Mouse (Mus musculus): Measurements from ENCODE around the gene Dgkh. TPM values are rescaled to one million over a fixed set of nuclear protein-coding genes. Genes with fewer than 3 reads are reported as not detected.

Dgkh gene
- polyA plus RNA-seq, 1 experiment from 2014 or later, result 1.7 TPM

GRCm38 (mm10) chr14:78712565-78713148 lies 19.9 kb downstream of the Dgkh start:
- Histone ChIP-seq H3K9me3 (no peaks in the 10 kb centered on the region), H3K9ac (no peak overlapping the region), H3K4me3 (no peak overlapping the region), H3K4me1 (peaks cover 5% of the 10 kb centered on the region; the same call in 1 of the 2 replicates), H3K36me3 (no peaks in the 10 kb centered on the region), H3K4me2 (no peak overlapping the region), H3K27me3 (no peaks in the 10 kb centered on the region), H3K27ac (no peak overlapping the region)
- no peak for ATAC-seq (ENCODE audit: insufficient number of reproducible peaks, insufficient read depth, low FRiP score, low TSS enrichment, low read depth)
- 59% methylated on average over 20 of the region's 20 CpGs for WGBS

DNA sequence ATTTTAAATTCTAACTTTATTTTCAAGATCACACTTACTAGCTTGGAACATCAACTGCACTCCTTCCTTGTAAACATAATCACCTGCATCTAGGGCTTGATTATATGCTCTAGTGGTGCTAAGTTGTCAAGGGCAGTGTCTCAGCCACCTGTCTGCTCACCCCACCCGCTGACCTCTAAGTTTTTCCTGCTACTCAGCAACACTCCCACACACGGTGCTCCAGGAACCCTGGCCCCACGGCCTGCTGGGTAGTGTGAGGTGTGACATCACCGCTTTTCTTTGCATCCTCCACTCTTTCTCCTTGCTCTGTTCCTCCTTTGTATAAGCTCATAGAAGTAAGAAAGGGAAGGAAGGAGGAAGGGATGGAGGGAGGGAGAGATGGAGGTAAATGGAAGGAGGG lies 21.9 kb downstream of the Dgkh start:
- 71% methylated on average over 4 of the region's 4 CpGs for WGBS
- H3K36me3 ChIP-seq, result no peaks in the 10 kb centered on the region
- no peak overlapping the region for H3K27ac ChIP-seq
- H3K4me2 ChIP-seq, result no peak overlapping the region
- H3K4me1 ChIP-seq, result peaks cover 5% of the 10 kb centered on the region; the same call in 1 of the 2 replicates
- no peak for ATAC-seq (ENCODE audit: insufficient number of reproducible peaks, insufficient read depth, low FRiP score, low TSS enrichment, low read depth)
- H3K4me3 ChIP-seq, result no peak overlapping the region
- no peak overlapping the region for H3K9ac ChIP-seq
- no peaks in the 10 kb centered on the region for H3K9me3 ChIP-seq
- H3K27me3 ChIP-seq, result no peaks in the 10 kb centered on the region

- no peak for ATAC-seq (ENCODE audit: insufficient number of reproducible peaks, insufficient read depth, low FRiP score, low TSS enrichment, low read depth)
- Histone ChIP-seq H3K4me1 (0 out of 2 replicates have a peak, but pooled peaks cover under 1% of the 10 kb centered on the region), H3K27ac (no peak overlapping the region), H3K9ac (no peak overlapping the region), H3K9me3 (no peaks in the 10 kb centered on the region), H3K4me3 (no peak overlapping the region), H3K27me3 (no peaks in the 10 kb centered on the region), H3K4me2 (no peak overlapping the region), H3K36me3 (no peaks in the 10 kb centered on the region)
- WGBS, result 75% methylated on average over 3 of the region's 3 CpGs
Measured at GRCm38 (mm10) chr14:78705616-78706015, 27.0 kb downstream of the Dgkh start.

DNA sequence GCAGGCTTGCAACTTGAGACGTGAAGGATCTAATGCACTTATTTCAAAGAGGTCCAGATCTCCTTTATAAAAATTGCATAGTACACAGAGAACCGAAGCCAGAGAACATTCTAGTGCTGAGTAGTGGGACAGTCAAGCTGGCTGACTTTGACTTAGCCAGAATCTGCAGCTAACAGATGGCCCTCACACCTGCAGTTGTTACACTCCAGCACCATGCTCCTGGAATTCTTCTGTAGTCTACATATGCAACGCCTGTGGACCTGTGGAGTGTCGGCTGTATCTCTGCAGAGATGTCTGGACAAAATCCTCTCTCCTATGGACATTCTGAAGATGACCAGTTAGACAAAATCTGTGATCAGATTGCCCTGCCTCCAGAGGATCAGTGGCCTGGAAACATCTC lies 28.6 kb downstream of the Dgkh start:
- Histone ChIP-seq H3K36me3 (no peaks in the 10 kb centered on the region), H3K4me1 (0 out of 2 replicates have a peak, but pooled peaks cover 13% of the 10 kb centered on the region), H3K4me3 (no peak overlapping the region), H3K4me2 (no peak overlapping the region), H3K27me3 (no peaks in the 10 kb centered on the region), H3K27ac (no peak overlapping the region), H3K9me3 (no peaks in the 10 kb centered on the region), H3K9ac (no peak overlapping the region)
- ATAC-seq (ENCODE audit: insufficient number of reproducible peaks, insufficient read depth, low FRiP score, low TSS enrichment, low read depth), result no peak
- WGBS, result 88% methylated on average over 4 of the region's 4 CpGs

GRCm38 (mm10) chr14:78703361-78703760 lies 29.2 kb downstream of the Dgkh start:
- Histone ChIP-seq H3K27ac (no peak overlapping the region), H3K4me1 (0 out of 2 replicates have a peak, but pooled peaks cover 13% of the 10 kb centered on the region), H3K27me3 (no peaks in the 10 kb centered on the region), H3K9me3 (no peaks in the 10 kb centered on the region), H3K4me3 (no peak overlapping the region), H3K9ac (no peak overlapping the region), H3K4me2 (no peak overlapping the region), H3K36me3 (no peaks in the 10 kb centered on the region)
- no peak for ATAC-seq (ENCODE audit: insufficient number of reproducible peaks, insufficient read depth, low FRiP score, low TSS enrichment, low read depth)
- 77% methylated on average over 6 of the region's 6 CpGs for WGBS

DNA sequence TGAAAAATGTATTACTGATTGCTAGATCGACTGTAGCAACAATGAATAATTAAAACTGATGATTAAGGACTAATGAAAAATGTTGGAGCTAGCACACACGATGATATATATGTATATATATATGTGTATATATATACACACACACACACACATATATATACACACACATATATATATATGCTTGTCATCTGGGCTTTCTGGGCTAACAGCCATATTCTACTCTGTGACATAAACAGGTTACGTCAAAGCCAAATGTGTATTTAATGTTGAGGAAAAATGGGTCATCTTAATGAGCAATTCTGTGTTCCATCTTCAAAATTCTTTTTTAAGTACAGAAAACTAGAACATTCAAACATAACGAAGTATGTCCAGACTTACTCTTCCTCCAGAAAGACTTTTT lies 30.5 kb downstream of the Dgkh start:
- H3K27ac ChIP-seq, result no peak overlapping the region
- H3K36me3 ChIP-seq, result no peaks in the 10 kb centered on the region
- no peak overlapping the region for H3K4me3 ChIP-seq
- H3K4me2 ChIP-seq, result no peak overlapping the region
- 83% methylated on average over 4 of the region's 4 CpGs for WGBS
- no peak for ATAC-seq (ENCODE audit: insufficient number of reproducible peaks, insufficient read depth, low FRiP score, low TSS enrichment, low read depth)
- no peaks in the 10 kb centered on the region for H3K9me3 ChIP-seq
- 0 out of 2 replicates have a peak, but pooled peaks cover 13% of the 10 kb centered on the region for H3K4me1 ChIP-seq
- H3K9ac ChIP-seq, result no peak overlapping the region
- H3K27me3 ChIP-seq, result no peaks in the 10 kb centered on the region

- Histone ChIP-seq H3K27ac (no peak overlapping the region), H3K36me3 (no peaks in the 10 kb centered on the region), H3K9me3 (no peaks in the 10 kb centered on the region), H3K4me3 (no peak overlapping the region), H3K4me2 (no peak overlapping the region), H3K4me1 (0 out of 2 replicates have a peak, but pooled peaks cover 13% of the 10 kb centered on the region), H3K27me3 (no peaks in the 10 kb centered on the region), H3K9ac (no peak overlapping the region)
- ATAC-seq (ENCODE audit: insufficient number of reproducible peaks, insufficient read depth, low FRiP score, low TSS enrichment, low read depth), result no peak
- WGBS, result 66% methylated on average over 8 of the region's 8 CpGs
Measured at GRCm38 (mm10) chr14:78701501-78701900, 31.1 kb downstream of the Dgkh start.

DNA sequence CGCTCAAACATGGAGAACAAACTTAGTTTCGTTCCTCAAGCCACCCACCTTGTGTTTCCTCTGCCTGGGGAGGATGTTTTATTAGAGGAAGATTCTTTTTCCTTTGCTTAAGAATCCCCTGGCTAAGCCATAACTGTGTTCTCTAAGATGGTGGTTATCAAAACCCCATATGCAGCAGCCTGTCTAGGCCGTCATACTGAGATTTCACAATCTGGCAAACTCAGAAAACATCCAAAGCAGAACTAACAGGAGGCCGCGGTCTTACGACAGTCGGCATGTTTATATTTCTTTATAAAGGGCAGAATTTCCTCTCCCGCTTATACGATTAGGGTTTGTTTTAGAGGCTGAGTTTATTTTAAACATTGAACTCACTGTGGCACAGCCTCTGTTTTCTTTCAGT lies 31.5 kb downstream of the Dgkh start:
- Histone ChIP-seq H3K27ac (no peak overlapping the region), H3K9me3 (no peaks in the 10 kb centered on the region), H3K27me3 (no peaks in the 10 kb centered on the region), H3K4me2 (no peak overlapping the region), H3K4me3 (no peak overlapping the region), H3K9ac (no peak overlapping the region), H3K36me3 (no peaks in the 10 kb centered on the region), H3K4me1 (0 out of 2 replicates have a peak, but pooled peaks cover 13% of the 10 kb centered on the region)
- no peak for ATAC-seq (ENCODE audit: insufficient number of reproducible peaks, insufficient read depth, low FRiP score, low TSS enrichment, low read depth)
- 61% methylated on average over 9 of the region's 9 CpGs for WGBS

DNA sequence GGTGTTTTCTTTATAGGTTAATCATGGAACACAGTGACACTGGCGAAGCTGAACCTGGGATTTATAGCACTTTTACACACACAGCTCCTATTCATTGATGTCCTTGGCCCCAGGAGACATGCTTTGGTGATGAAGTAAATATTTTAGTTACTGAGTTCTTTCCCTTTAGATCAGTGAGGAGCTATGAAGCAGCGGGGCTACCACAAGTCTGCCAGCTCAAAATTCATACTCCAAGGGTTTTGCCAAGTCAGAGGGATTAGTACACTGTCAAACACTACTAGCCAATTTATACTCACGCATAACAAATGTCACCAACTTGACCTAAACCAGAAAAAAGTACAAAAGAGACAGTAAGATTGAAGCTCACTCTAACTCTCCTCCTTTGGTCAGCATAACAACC lies 32.9 kb downstream of the Dgkh start:
- no peaks in the 10 kb centered on the region for H3K36me3 ChIP-seq
- no peak for ATAC-seq (ENCODE audit: insufficient number of reproducible peaks, insufficient read depth, low FRiP score, low TSS enrichment, low read depth)
- no peak overlapping the region for H3K9ac ChIP-seq
- H3K4me2 ChIP-seq, result no peak overlapping the region
- H3K9me3 ChIP-seq, result no peaks in the 10 kb centered on the region
- H3K27me3 ChIP-seq, result no peaks in the 10 kb centered on the region
- H3K27ac ChIP-seq, result no peak overlapping the region
- WGBS, result 84% methylated on average over 3 of the region's 3 CpGs
- no peak overlapping the region for H3K4me3 ChIP-seq
- 0 out of 2 replicates have a peak, but pooled peaks cover 13% of the 10 kb centered on the region for H3K4me1 ChIP-seq

DNA sequence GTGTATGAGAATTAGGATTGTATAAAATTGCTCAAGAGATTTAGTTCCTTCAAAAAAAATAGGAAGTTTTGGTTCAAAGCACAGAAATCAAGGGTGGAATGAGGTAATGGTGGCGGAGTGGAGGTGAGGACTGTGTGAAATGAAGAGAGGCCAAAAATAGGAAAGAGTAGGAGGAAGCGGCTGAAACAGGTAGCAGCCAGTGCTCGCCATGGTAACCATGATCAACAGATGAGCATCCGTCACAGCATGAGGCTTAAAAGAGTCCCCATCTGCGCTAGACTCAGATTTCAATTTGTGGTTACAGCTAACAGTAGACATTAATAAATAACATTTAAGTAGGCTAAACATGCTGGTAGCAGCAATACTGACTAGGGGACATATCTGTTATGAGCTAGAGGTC lies 33.4 kb downstream of the Dgkh start:
- 78% methylated on average over 5 of the region's 5 CpGs for WGBS
- no peak for ATAC-seq (ENCODE audit: insufficient number of reproducible peaks, insufficient read depth, low FRiP score, low TSS enrichment, low read depth)
- H3K27ac ChIP-seq, result no peak overlapping the region
- no peak overlapping the region for H3K4me2 ChIP-seq
- no peak overlapping the region for H3K9ac ChIP-seq
- H3K4me3 ChIP-seq, result no peak overlapping the region
- H3K36me3 ChIP-seq, result no peaks in the 10 kb centered on the region
- H3K27me3 ChIP-seq, result no peaks in the 10 kb centered on the region
- no peaks in the 10 kb centered on the region for H3K9me3 ChIP-seq
- 0 out of 2 replicates have a peak, but pooled peaks cover 13% of the 10 kb centered on the region for H3K4me1 ChIP-seq

DNA sequence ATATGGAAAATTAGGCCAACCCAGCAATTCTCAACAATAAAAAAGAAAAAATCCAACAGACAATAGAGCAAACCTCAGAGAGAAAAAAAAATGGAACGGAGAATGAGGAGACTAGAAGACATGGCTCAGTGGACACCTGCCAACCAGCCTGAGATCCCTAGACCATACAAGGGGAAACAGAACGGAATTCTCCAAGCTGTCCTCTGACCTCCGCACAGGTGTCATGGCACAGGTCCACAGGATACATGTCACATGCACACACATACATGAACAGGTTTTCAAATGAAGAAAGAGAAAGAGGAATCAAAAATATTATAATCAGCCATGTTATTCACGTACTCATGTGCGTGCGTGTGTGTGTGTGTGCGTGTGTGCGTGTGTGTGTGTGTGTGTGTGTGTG lies 38.5 kb downstream of the Dgkh start:
- Histone ChIP-seq H3K9ac (no peak overlapping the region), H3K36me3 (no peaks in the 10 kb centered on the region), H3K4me2 (no peak overlapping the region), H3K9me3 (no peaks in the 10 kb centered on the region), H3K4me3 (no peak overlapping the region), H3K27ac (no peak overlapping the region), H3K27me3 (no peaks in the 10 kb centered on the region), H3K4me1 (0 out of 2 replicates have a peak, but pooled peaks cover 4% of the 10 kb centered on the region)
- no peak for ATAC-seq (ENCODE audit: insufficient number of reproducible peaks, insufficient read depth, low FRiP score, low TSS enrichment, low read depth)
- WGBS, result 90% methylated on average over 8 of the region's 8 CpGs

DNA sequence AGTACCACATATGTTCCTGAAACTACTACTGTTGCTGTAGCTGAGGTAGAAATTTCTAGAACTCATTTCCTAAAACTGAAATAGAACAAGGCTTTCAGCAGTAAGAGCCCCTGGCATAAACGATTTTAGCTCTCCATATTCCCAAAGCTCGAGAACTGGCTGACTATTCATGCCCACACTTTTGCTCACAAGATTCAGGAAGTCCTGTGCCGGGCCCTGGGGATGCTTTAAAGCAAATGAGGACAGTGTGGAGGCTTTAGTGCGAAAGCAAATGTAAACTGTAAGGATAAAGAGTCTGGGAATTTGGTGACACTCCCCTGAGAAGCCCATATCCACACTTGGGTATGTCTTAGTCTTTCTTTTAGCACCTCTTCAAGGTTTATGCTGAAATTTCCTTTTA lies 40.0 kb downstream of the Dgkh start:
- Histone ChIP-seq H3K27ac (no peak overlapping the region), H3K4me1 (0 out of 2 replicates have a peak, but pooled peaks cover 4% of the 10 kb centered on the region), H3K4me3 (no peak overlapping the region), H3K27me3 (no peaks in the 10 kb centered on the region), H3K36me3 (no peaks in the 10 kb centered on the region), H3K4me2 (no peak overlapping the region), H3K9ac (no peak overlapping the region), H3K9me3 (no peaks in the 10 kb centered on the region)
- 48% methylated on average over 4 of the region's 4 CpGs for WGBS
- ATAC-seq (ENCODE audit: insufficient number of reproducible peaks, insufficient read depth, low FRiP score, low TSS enrichment, low read depth), result no peak

Measured in embryonic facial prominence, embryonic 13.5 days (tissue).